Mouse (Mus musculus) MEL-GATA-1-ER (cell line): ENCODE measurements around the gene 0610030E20Rik.

ENCODE experiments used
- DNase-seq: peaks from one replicate; pipeline ENCODE4 v3.0.0-alpha.2; 2012; ENCODE audit warnings: low read depth; ENCODE audit errors: extremely low read depth

Gene 0610030E20Rik

GRCm38 (mm10) chr6:72390795-72391521 is 43.8 kb downstream of the 0610030E20Rik start:
- no peak for DNase-seq

GRCm38 (mm10) chr6:72392341-72392740 is 45.2 kb downstream of the 0610030E20Rik start:
- no peak for DNase-seq

GRCm38 (mm10) chr6:72396837-72397251 is 49.7 kb downstream of the 0610030E20Rik start:
- no peak for DNase-seq

- DNase-seq = no peak
Observed at GRCm38 (mm10) chr6:72399967-72400366, 52.9 kb downstream of the 0610030E20Rik start.

GRCm38 (mm10) chr6:72401875-72402274 is 54.8 kb downstream of the 0610030E20Rik start:
- no peak for DNase-seq
